In genomic region chr6:127336681-127337397, GRCm38 (mm10) we compare ENCODE assay signal across 8 mouse cellular contexts.
DNase-seq lines count a peak whose midpoint lies in the region; ATAC-seq lines count a peak whose summit lies in the region.

No protein-coding gene starts in this region.

- peak; percentile 68 for ATAC-seq in hindbrain, embryonic 15.5 days (ENCODE audit: low FRiP score, low read depth)
- peak; percentile 55 for ATAC-seq in megakaryocyte progenitor cell, adult 5-6 weeks (replicated peaks; ENCODE audit: poor library complexity)

- H3K36me3 ChIP-seq in hindbrain, embryonic 15.5 days: no peaks in the 10 kb centered on the region

- peak; percentile 46 for DNase-seq in adrenal gland, adult 2 months
- DNase-seq in adrenal gland, adult 18-20 months (ENCODE audit: low spot score in 2 of 2): no peak
- peak; percentile 44 for DNase-seq in ovary, adult 18-20 months (ENCODE audit: low spot score)
- no peak for DNase-seq in ovary, postnatal 10 days (ENCODE audit: low spot score)
- DNase-seq in thymus, postnatal 14 days: peak; percentile 80
- no peak for DNase-seq in cerebellum, adult 9-10 months

- H3K9me3 ChIP-seq in hindbrain, embryonic 15.5 days: no peaks in the 10 kb centered on the region

- no peak overlapping the region; the same call in 1 of the 2 replicates for H3K4me2 ChIP-seq in hindbrain, embryonic 15.5 days

- H3K4me1 ChIP-seq in hindbrain, embryonic 15.5 days (replicated peaks): peaks cover 32% of the 10 kb centered on the region

- H3K9ac ChIP-seq in hindbrain, embryonic 15.5 days: 0 out of 2 replicates have a peak overlapping the region, but pooled peaks have one; percentile 16

- WGBS in hindbrain, embryonic 15.5 days: 6% methylated on average over 15 of the region's 15 CpGs

- peak overlapping the region; percentile 78 for H3K27ac ChIP-seq in hindbrain, embryonic 15.5 days (replicated peaks)

- peaks cover 11% of the 10 kb centered on the region; the same call in 1 of the 2 replicates for H3K27me3 ChIP-seq in hindbrain, embryonic 15.5 days

- no peak overlapping the region for H3K4me3 ChIP-seq in hindbrain, embryonic 15.5 days

Comparison
In these comparisons a context has a peak if more than half of its experiments do, and no peak if none do; other contexts are left out.
1. DNase-seq: peak in adrenal gland, adult 2 months (single experiment), ovary, adult 18-20 months (single experiment) and thymus, postnatal 14 days (single experiment); none in adrenal gland, adult 18-20 months (0 of 2), ovary, postnatal 10 days (single experiment) and cerebellum, adult 9-10 months (single experiment).